Mouse (Mus musculus) induced T-regulatory cell, adult 2 months (primary cell): ENCODE results near the gene Commd2.

ENCODE experiments used
- DNase-seq: peaks from one replicate; pipeline ENCODE4 v3.0.0-alpha.2; 2012; ENCODE audit warnings: low read depth

Gene Commd2

DNA sequence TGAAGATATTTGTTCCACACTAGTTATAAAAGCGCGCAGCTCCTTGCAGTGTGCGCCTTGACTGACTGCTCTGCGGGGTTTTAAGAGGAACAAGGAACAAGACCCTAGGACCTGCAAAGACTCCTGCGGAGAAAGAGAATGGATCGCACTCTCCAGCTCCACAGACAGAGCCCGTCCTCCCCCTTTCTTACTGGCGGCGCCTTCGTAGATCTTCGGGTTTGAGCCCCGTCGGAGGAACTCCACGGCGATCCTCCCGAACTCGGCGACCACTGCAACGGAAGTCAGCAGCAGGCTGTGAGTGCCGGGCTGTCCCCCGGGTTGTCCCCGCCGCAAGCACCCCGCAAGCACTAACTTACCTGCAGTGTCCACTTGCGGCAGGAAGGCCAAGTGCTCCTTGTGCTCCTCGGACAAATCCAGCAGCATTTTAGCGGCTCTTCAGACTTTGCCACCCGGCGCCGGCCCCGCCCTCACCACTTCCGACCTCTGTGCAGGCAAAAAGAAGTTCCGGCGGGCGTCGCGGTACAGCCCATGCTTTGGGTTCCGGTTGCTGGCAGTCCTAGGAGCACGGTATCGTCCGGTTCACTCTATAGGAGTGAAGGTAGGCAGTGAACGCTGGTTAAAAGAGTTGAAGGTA lies at the start of gene Commd2:
Gene Commd2 (minus strand): TSS at position 485 of the 634 bp plus-strand sequence.
- DNase-seq: peak; percentile 92

DNA sequence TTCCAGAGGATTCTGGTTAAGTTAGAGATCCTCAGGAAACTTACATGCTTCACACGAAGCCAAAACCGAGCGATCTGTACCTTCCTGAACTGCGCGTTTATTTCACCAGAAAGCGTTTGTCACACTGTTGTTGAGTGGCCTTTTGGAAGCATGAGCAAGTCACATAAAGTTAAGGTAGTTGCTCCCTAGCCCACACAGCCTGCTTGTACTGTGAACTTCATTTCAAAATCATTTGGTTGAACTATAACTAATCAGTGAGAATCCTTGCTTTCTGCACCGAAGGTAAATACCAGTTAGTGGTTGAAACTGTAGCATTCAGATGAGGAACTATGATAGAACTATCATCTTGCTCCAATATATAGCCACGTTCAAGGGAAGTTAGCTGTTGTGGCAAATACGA lies 45.3 kb upstream of the Commd2 start:
- DNase-seq: no peak

DNA sequence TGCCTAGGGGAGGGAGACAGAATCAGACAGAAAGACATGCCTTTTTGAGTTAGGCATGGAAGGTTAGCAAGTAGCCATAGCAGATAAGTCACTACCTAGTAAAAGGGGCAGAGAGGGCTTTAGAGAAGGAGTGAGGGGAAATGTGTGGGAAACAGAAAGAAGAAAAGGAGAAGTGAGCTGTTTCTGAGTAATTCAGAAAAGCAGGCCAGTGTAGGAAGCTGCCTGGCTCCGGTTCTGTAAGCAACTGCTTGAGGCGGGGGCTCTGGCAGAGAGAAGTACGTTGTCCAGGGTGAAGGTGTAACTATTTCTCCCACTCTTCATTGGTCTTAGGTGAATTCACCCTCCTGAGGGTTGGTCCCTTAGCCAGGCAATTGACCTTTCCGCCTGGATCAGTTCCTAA lies 44.7 kb upstream of the Commd2 start:
- no peak for DNase-seq

DNA sequence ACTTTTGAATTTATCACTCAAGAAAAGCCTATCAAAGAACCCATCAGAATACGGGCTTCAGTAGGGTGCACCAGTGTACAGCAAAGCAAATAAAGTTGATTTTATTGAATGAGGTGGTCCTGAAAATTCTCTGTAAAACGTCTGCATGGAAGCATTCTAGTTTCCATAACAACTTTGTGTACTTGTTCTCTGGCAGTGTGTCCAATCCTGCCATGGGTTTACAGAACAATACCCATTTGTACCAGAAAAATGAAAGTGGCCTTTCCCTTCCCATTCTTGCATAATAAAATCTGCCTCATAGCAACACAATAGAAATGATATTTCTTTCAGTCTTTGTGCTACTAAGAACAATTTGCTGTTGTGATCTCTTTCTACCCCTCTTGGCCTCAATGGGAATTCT lies 41.2 kb upstream of the Commd2 start, which contains the start of gene Ankub1:
Gene Ankub1 (minus strand): TSS at position 81 of the 400 bp plus-strand sequence.
- no peak for DNase-seq

DNA sequence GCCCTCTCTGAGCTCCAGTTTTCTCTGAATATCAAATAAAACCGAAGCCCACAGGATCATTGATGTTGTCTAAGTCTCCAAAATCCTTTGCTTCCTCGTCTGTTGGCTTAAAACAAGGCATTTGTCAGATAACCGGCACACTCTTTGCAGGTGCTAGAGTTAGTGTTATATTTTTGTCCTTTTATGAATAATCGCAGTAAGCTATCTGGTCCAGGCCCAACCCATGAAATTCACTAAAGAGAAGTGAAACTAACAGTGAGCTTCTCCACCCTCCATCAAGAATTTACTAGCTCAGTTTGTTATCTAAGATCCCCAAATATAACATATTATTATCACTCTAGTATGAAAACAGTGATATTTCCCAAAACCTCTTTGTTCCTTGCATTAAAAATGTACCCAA lies 40.3 kb upstream of the Commd2 start:
- DNase-seq: no peak

DNA sequence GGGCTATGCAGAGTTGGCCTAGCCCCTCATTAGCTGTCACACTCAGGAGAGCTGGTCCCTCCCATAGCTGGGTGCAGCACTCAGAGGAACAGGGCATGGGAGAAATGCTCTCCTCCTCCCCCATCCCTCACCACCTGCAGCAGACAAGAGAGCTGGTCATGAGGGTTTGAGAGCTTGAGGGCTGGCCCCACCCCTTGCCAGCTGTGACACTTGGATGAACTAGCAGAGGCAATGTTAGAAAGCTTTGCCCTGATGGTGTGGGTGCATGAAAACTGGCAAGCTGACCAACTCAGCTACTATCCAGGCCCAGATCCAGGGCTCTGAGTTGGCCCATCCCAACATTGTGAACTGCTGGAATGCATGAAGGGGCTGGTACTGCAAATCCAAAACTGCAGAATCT lies 26.3 kb upstream of the Commd2 start:
- no peak for DNase-seq

- DNase-seq: no peak
These were observed 22.6 kb upstream of the Commd2 start for GRCm38 (mm10) chr3:57674075-57674474.

DNA sequence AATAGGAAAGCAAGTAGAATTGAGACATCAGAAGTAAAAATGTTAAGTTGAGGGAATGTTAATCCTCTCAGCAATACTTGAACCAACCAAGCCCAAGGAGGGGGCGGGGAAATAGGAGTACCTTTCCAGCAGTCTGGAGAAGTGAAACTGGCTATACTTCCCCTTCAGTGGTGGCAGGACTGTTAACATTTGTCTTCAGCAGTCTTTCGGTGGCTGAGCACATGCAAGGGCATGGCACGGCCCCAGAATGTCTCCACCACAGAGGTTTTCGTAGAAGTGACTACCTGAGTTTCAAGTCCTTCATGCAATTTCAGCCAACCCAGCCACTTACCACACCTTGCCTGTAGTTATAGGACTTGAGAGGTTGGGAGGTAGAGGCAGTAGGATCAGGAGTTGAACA lies 22.1 kb upstream of the Commd2 start:
- no peak for DNase-seq

- peak; percentile 78 for DNase-seq
These were observed 15.7 kb upstream of the Commd2 start for GRCm38 (mm10) chr3:57667054-57667723.

GRCm38 (mm10) chr3:57665880-57666279 lies 14.4 kb upstream of the Commd2 start:
- no peak for DNase-seq

DNA sequence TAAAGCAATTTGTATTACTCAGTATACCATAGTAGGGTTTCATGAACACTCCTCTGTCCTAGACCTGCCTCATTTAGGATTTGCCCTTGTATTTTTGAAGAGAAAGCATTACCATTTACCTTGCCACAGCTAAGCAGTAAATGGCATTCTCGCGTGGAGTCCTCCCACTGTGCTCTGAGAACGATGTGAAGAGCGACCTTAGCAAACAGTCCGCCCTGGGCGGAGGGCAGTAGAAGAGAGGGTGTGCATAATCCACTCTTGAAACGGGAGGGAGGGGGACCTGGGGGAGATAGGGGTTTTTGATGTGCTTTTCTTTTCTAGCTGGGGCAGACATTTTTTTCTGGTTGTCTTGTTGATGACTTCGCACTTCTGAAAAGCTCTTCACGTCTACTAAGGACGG lies 13.2 kb upstream of the Commd2 start:
- no peak for DNase-seq

GRCm38 (mm10) chr3:57663731-57664130 lies 12.2 kb upstream of the Commd2 start:
- peak; percentile 74 for DNase-seq

DNA sequence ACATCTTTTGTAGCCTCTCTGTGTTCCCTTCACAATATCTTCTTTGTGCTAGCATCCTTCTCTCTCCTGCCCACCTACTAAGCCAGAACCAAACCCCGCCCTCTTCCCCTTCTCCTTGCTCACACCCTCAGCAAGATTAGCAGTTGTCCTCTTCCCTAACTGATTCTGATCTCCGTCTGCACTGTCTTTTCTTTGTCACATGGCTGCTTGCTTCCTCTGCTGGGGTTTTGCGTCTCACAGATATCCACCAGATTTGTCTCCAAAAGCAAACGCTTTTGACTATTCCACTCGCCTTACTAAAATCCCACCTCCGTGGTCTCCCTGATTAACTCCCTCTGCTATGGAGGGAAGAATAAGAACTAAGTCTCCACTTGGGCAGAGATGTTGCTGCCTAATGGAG lies 7.1 kb upstream of the Commd2 start:
- DNase-seq: no peak

DNA sequence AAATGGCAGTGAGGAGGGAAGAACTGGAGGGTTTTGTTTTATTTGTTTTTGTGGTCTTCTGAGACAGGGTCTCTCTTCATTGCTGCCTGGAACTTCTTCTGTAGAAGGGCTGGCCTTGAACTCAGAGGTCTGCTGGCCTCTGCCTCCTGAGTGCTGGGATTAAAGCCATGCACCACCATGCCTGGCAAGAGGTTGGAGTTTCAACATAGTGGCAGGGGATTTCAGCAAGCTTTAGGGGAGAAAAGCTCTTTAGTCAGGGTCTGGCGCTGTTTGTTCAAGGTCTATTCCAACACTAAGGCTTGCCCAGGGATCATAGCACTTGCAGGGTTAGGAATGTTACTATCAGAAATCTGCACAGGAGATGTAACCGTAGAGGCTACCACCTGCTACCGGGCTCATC lies 2.1 kb upstream of the Commd2 start:
- DNase-seq: no peak

- no peak for DNase-seq
These were observed 970 bp upstream of the Commd2 start for GRCm38 (mm10) chr3:57652485-57652884.

DNA sequence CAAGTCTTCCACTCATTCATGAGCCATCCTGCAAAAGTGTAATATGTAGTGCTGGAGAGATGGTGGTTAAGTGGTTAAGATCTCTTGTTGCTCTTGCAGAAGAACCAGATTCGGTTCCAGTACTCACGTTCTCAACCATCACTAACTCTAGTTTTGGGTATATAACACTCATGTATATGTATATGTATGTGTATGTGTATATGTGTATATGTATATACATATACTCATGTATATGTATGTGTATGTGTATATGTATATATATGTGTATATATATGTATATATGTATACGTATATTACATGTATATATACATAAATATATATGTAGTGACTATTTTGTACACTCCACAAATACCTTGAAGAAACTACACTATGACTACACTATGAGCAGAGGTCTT lies 347 bp upstream of the Commd2 start:
- no peak for DNase-seq

GRCm38 (mm10) chr3:57643191-57643590 lies 8.3 kb downstream of the Commd2 start:
- DNase-seq: no peak

- DNase-seq: no peak
These were observed 13.9 kb downstream of the Commd2 start for GRCm38 (mm10) chr3:57637596-57637995.

- DNase-seq: no peak
These were observed 16.6 kb downstream of the Commd2 start for GRCm38 (mm10) chr3:57634763-57635487.

DNA sequence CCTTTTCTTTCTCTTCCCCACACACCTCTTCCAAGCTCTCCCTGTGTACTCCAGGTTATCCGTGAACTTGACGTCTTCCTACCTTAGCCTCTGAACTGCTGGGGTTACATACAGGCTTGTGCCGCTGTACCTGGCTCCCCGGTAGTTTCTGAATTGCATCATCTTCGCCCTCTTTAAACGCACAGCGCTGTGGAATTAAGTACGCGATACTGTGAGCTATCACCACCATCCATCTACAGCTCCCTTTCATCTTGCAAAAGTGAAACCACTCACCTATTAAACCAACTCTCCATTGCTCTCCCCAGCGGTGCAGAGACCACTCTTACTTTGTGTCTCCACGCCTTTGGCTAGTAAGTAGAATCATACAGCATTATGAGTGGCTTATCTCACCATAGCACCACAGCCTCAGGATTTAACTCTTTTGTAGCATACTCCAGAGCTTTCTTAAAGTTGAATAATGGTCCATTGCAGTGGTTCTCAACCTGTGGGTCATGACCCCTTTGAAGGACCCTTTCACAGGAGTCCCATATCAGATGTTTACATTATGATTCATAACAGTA lies 24.5 kb downstream of the Commd2 start:
- no peak for DNase-seq

GRCm38 (mm10) chr3:57625275-57625997 lies 26.1 kb downstream of the Commd2 start:
- peak; percentile 73 for DNase-seq

DNA sequence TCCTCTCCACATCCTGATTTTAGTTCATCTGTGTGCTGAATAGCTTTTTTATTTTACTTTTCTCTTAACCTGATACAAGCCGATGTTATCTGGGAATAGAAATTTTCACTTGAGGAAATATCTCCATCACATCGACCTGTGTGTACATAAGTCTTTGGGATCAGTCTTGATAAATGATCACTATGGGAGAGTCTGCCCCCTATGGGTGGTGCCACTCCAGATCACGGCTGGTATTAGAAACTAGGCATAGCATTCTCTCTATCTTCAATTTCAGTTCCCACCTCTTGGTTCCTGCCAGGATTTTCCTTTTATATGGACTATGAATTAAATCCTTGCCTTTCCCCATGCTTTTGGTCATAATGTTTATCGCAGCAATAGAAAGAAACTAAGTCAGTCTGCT lies 31.8 kb downstream of the Commd2 start:
- DNase-seq: no peak
